Mouse (Mus musculus) stomach, embryonic 16.5 days (tissue): ENCODE measurements at regions not wholly inside any gene's neighbourhood (a gene's known extent, or its start where the extent isn't known, plus 50 kb on each side); places are given as distances from the start of the nearest gene placed in this dataset.

Experiments
- ATAC-seq: fragments of 200-750 bp; cut with Nextera tagmentation; 2 replicates; pipeline ENCODE4 v1.8.0; 2017; ENCODE audit warnings: moderate number of reproducible peaks, moderate TSS enrichment; ENCODE audit not compliant: insufficient read depth, low FRiP score
- H3K27ac ChIP-seq: fragments of 300-500 bp; sonication (generic); 2 replicates; pipeline ENCODE4 v1.5.1; 2014; ENCODE audit warnings: low read length
- H3K27me3 ChIP-seq: fragments of 300-500 bp; sonication (generic); 2 replicates; pipeline ENCODE4 v1.6.1; 2014; ENCODE audit warnings: low read length, control low read depth, mixed read lengths; ENCODE audit not compliant: control insufficient read depth, insufficient read depth
- H3K36me3 ChIP-seq: fragments of 300-500 bp; sonication (generic); 2 replicates; pipeline ENCODE4 v1.6.1; 2014; ENCODE audit warnings: low read length; ENCODE audit not compliant: control insufficient read depth, insufficient read depth
- H3K4me1 ChIP-seq: fragments of 300-500 bp; sonication (generic); 2 replicates; pipeline ENCODE4 v1.6.1; 2014; ENCODE audit warnings: low read length, control low read depth, mixed read lengths; ENCODE audit not compliant: control insufficient read depth, insufficient read depth
- H3K4me2 ChIP-seq: fragments of 300-500 bp; sonication (generic); 2 replicates; pipeline ENCODE4 v1.6.1; 2014; ENCODE audit warnings: low read depth, low read length, mixed read lengths
- H3K4me3 ChIP-seq: fragments of 300-500 bp; sonication (generic); replicated peaks from 2 replicates; pipeline ENCODE4 v1.5.1; 2014; ENCODE audit warnings: mild to moderate bottlenecking, low read length
- H3K9ac ChIP-seq: fragments of 300-500 bp; sonication (generic); 2 replicates; pipeline ENCODE4 v1.6.1; 2014; ENCODE audit warnings: low read length
- H3K9me3 ChIP-seq: fragments of 300-500 bp; sonication (generic); replicated peaks from 2 replicates; pipeline ENCODE4 v1.6.1; 2016; ENCODE audit warnings: low read length, control low read depth; ENCODE audit not compliant: control insufficient read depth
- WGBS: fragments of 180-500 bp; shearing (Covaris S2); extraction: QIAGEN DNeasy Blood & Tissue Kit; methylation state at CpG from one replicate; pipeline ENCODE4 v1.1.7; 2014; 5-methylcytosine and 5-hydroxymethylcytosine counted together

- no peak overlapping the region for H3K27ac ChIP-seq
- no peaks in the 10 kb centered on the region for H3K36me3 ChIP-seq
- no peak overlapping the region for H3K4me3 ChIP-seq
- WGBS, result 94% methylated on average over 7 of the region's 7 CpGs
- no peaks in the 10 kb centered on the region for H3K9me3 ChIP-seq
- H3K27me3 ChIP-seq, result no peaks in the 10 kb centered on the region
- no peak for ATAC-seq
- peaks cover 4% of the 10 kb centered on the region for H3K4me1 ChIP-seq
- H3K4me2 ChIP-seq, result no peak overlapping the region
- H3K9ac ChIP-seq, result no peak overlapping the region
Measured at GRCm38 (mm10) chr13:97459106-97459505, 218.2 kb downstream of the Enc1 start.

- no peak overlapping the region for H3K4me3 ChIP-seq
- H3K27ac ChIP-seq, result no peak overlapping the region
- ATAC-seq, result no peak
- no peaks in the 10 kb centered on the region for H3K9me3 ChIP-seq
- WGBS, result 47% methylated on average over 6 of the region's 6 CpGs
- H3K4me2 ChIP-seq, result no peak overlapping the region
- H3K27me3 ChIP-seq, result no peaks in the 10 kb centered on the region
- no peak overlapping the region for H3K9ac ChIP-seq
- H3K36me3 ChIP-seq, result no peaks in the 10 kb centered on the region
- peaks cover 6% of the 10 kb centered on the region; the same call in 1 of the 2 replicates for H3K4me1 ChIP-seq
Measured at GRCm38 (mm10) chr13:97455961-97456360, 215.1 kb downstream of the Enc1 start.

- Histone ChIP-seq H3K9me3 (no peaks in the 10 kb centered on the region), H3K9ac (no peak overlapping the region)
- WGBS, result 71% methylated on average over 8 of the region's 8 CpGs
Measured at GRCm38 (mm10) chr13:97454715-97455114, 213.8 kb downstream of the Enc1 start.

GRCm38 (mm10) chr13:97453469-97453868 is 212.6 kb downstream of the Enc1 start:
- peaks cover 6% of the 10 kb centered on the region; the same call in 1 of the 2 replicates for H3K4me1 ChIP-seq
- 43% methylated on average over 6 of the region's 6 CpGs for WGBS

More at GRCm38 (mm10) chr13:97454715-97455114, 213.8 kb downstream of the Enc1 start:
- no peaks in the 10 kb centered on the region for H3K36me3 ChIP-seq
- H3K4me2 ChIP-seq, result no peak overlapping the region
- no peak overlapping the region for H3K4me3 ChIP-seq
- ATAC-seq, result no peak
- peaks cover 6% of the 10 kb centered on the region; the same call in 1 of the 2 replicates for H3K4me1 ChIP-seq
- no peaks in the 10 kb centered on the region for H3K27me3 ChIP-seq
- no peak overlapping the region for H3K27ac ChIP-seq

GRCm38 (mm10) chr13:97453090-97453430 is 212.2 kb downstream of the Enc1 start:
- 25% methylated on average over 5 of the region's 5 CpGs for WGBS
- Histone ChIP-seq H3K9me3 (no peaks in the 10 kb centered on the region), H3K36me3 (no peaks in the 10 kb centered on the region), H3K4me1 (peaks cover 6% of the 10 kb centered on the region; the same call in 1 of the 2 replicates), H3K9ac (no peak overlapping the region), H3K27me3 (no peaks in the 10 kb centered on the region), H3K27ac (no peak overlapping the region), H3K4me2 (no peak overlapping the region), H3K4me3 (no peak overlapping the region)
- peak; percentile 58; the same call in 1 of the 2 replicates for ATAC-seq

More at GRCm38 (mm10) chr13:97453469-97453868, 212.6 kb downstream of the Enc1 start:
- no peak overlapping the region for H3K4me2 ChIP-seq
- H3K27ac ChIP-seq, result no peak overlapping the region
- no peak overlapping the region for H3K4me3 ChIP-seq
- H3K9ac ChIP-seq, result no peak overlapping the region
- no peaks in the 10 kb centered on the region for H3K9me3 ChIP-seq
- H3K27me3 ChIP-seq, result no peaks in the 10 kb centered on the region
- no peaks in the 10 kb centered on the region for H3K36me3 ChIP-seq
- no peak for ATAC-seq

- Histone ChIP-seq H3K4me2 (no peak overlapping the region), H3K9me3 (no peaks in the 10 kb centered on the region), H3K27me3 (no peaks in the 10 kb centered on the region), H3K36me3 (no peaks in the 10 kb centered on the region), H3K4me3 (no peak overlapping the region), H3K4me1 (peaks cover 6% of the 10 kb centered on the region; the same call in 1 of the 2 replicates), H3K27ac (no peak overlapping the region), H3K9ac (no peak overlapping the region)
- no peak for ATAC-seq
- 29% methylated on average over 11 of the region's 11 CpGs for WGBS
Measured at GRCm38 (mm10) chr13:97452386-97453089, 211.6 kb downstream of the Enc1 start.

GRCm38 (mm10) chr13:97451276-97451675 is 210.4 kb downstream of the Enc1 start:
- Histone ChIP-seq H3K9me3 (no peaks in the 10 kb centered on the region), H3K9ac (no peak overlapping the region), H3K27ac (no peak overlapping the region), H3K4me1 (peaks cover 6% of the 10 kb centered on the region; the same call in 1 of the 2 replicates), H3K4me3 (no peak overlapping the region), H3K36me3 (no peaks in the 10 kb centered on the region), H3K27me3 (no peaks in the 10 kb centered on the region), H3K4me2 (no peak overlapping the region)
- WGBS, result 62% methylated on average over 10 of the region's 10 CpGs
- ATAC-seq, result no peak

GRCm38 (mm10) chr13:97448123-97448522 is 207.2 kb downstream of the Enc1 start:
- H3K9me3 ChIP-seq, result no peaks in the 10 kb centered on the region
- no peak overlapping the region for H3K27ac ChIP-seq
- H3K9ac ChIP-seq, result no peak overlapping the region
- no peak overlapping the region for H3K4me2 ChIP-seq
- 91% methylated on average over 1 of the region's 1 CpGs for WGBS
- H3K4me3 ChIP-seq, result no peak overlapping the region
- H3K27me3 ChIP-seq, result no peaks in the 10 kb centered on the region
- no peaks in the 10 kb centered on the region for H3K36me3 ChIP-seq
- ATAC-seq, result no peak
- peaks cover 6% of the 10 kb centered on the region; the same call in 1 of the 2 replicates for H3K4me1 ChIP-seq

- ATAC-seq, result no peak
- Histone ChIP-seq H3K4me1 (peaks cover 8% of the 10 kb centered on the region), H3K27ac (no peak overlapping the region), H3K36me3 (no peaks in the 10 kb centered on the region), H3K27me3 (no peaks in the 10 kb centered on the region), H3K4me2 (no peak overlapping the region), H3K4me3 (no peak overlapping the region), H3K9ac (no peak overlapping the region), H3K9me3 (no peaks in the 10 kb centered on the region)
- WGBS, result 63% methylated on average over 14 of the region's 14 CpGs
Measured at GRCm38 (mm10) chr13:97443731-97444428, 203.0 kb downstream of the Enc1 start.
